Mouse (Mus musculus) G1E (cell line): ENCODE measurements around the gene Mgmt. TPM values are rescaled to one million over a fixed set of nuclear protein-coding genes. Genes with fewer than 3 reads are reported as not detected.

Source experiments
- ATAC-seq: 2 replicates; pipeline ENCODE4 v1.8.0; 2016; ENCODE audit warnings: mild to moderate bottlenecking; ENCODE audit not compliant: insufficient number of reproducible peaks, poor library complexity, low FRiP score, severe bottlenecking; ENCODE audit errors: extremely low read depth
- DNase-seq: peaks from one replicate; pipeline ENCODE4 v3.0.0; 2012; ENCODE audit warnings: low spot score
- H3K27me3 ChIP-seq: 2 replicates; pipeline ENCODE4 v1.6.1; 2012; ENCODE audit warnings: mild to moderate bottlenecking, low read length, inconsistent platforms; ENCODE audit not compliant: insufficient read depth
- H3K36me3 ChIP-seq: replicated peaks from 2 replicates; pipeline ENCODE3; 2012; ENCODE audit warnings: mild to moderate bottlenecking, inconsistent platforms
- H3K4me1 ChIP-seq: 2 replicates; pipeline ENCODE4 v1.6.1; 2012; ENCODE audit warnings: low read depth, low read length, inconsistent platforms, mixed read lengths; ENCODE audit not compliant: insufficient read depth
- H3K4me3 ChIP-seq: 2 replicates; pipeline ENCODE4 v1.5.1; 2012; ENCODE audit warnings: low read depth, mild to moderate bottlenecking, inconsistent platforms, low read length, moderate library complexity, mixed read lengths
- H3K9me3 ChIP-seq: replicated peaks from 2 replicates; pipeline ENCODE4 v1.6.1; 2012; ENCODE audit warnings: inconsistent platforms
- CTCF ChIP-seq: IDR thresholded peaks from 2 replicates; pipeline ENCODE4 v1.5.1; 2012; ENCODE audit warnings: low read depth, low read length, inconsistent platforms, mixed read lengths
- GATA1 ChIP-seq: IDR thresholded peaks from 2 replicates; pipeline ENCODE4 v1.6.1; 2012; ENCODE audit warnings: borderline replicate concordance, low read length, inconsistent platforms, mixed read lengths
- GATA2 ChIP-seq: IDR thresholded peaks from 2 replicates; pipeline ENCODE4 v1.6.1; 2012; ENCODE audit warnings: low read depth, low read length, inconsistent platforms, borderline replicate concordance
- POLR2AphosphoS5 ChIP-seq: IDR thresholded peaks from 2 replicates; pipeline ENCODE4 v1.6.1; 2012; ENCODE audit warnings: low read depth, low read length, inconsistent platforms; ENCODE audit not compliant: insufficient replicate concordance
- TAL1 ChIP-seq: conservative IDR thresholded peaks from 2 replicates; pipeline ENCODE4 v1.6.1; 2012; ENCODE audit warnings: low read depth, low read length, inconsistent platforms, mixed read lengths
- polyA plus RNA-seq: library from polyadenylated mRNA; stranded (reverse); fragments of >175 nt; gene quantifications from 2 replicates; pipeline ENCODE4 v1.2.3, GENCODE M21; 2012
- total RNA-seq, 2 experiments: library from RNA; stranded (forward) in 1 of 2; stranded (reverse) in 1 of 2; fragments of 200-1000 nt in 1 of 2; fragments of >200 nt in 1 of 2; fragmentation: Nextera tagmentation in 1 of 2; gene quantifications; 2 replicates each; pipeline ENCODE4 v1.2.3; 2014 to 2017

Gene Mgmt
- total and polyA plus RNA-seq, 3 experiments, result 1.1 to 2.2 (median 2.2) TPM

GRCm38 (mm10) chr7:136924610-136925260 is 30.3 kb downstream of the Mgmt start:
- ATAC-seq, result no peak
- H3K4me1 ChIP-seq, result no peaks in the 10 kb centered on the region
- TF ChIP-seq TAL1 (no peak), POLR2AphosphoS5 (no peak), GATA1 (no peak), GATA2 (no peak), CTCF (no peak)
- no peaks in the 10 kb centered on the region for H3K27me3 ChIP-seq
- H3K36me3 ChIP-seq, result peaks cover 18% of the 10 kb centered on the region
- H3K4me3 ChIP-seq, result no peak overlapping the region
- no peak for DNase-seq
- H3K9me3 ChIP-seq, result peaks cover 21% of the 10 kb centered on the region

- Histone ChIP-seq H3K4me1 (no peaks in the 10 kb centered on the region), H3K9me3 (peaks cover 25% of the 10 kb centered on the region), H3K36me3 (peaks cover 19% of the 10 kb centered on the region), H3K27me3 (no peaks in the 10 kb centered on the region), H3K4me3 (no peak overlapping the region)
- ATAC-seq, result no peak
- no peak for TF ChIP-seq POLR2AphosphoS5
- TF ChIP-seq CTCF, result no peak
- TF ChIP-seq GATA1, result no peak
- no peak for TF ChIP-seq TAL1
- TF ChIP-seq GATA2, result no peak
- no peak for DNase-seq
Measured at GRCm38 (mm10) chr7:136926178-136926577, 31.8 kb downstream of the Mgmt start.

DNA sequence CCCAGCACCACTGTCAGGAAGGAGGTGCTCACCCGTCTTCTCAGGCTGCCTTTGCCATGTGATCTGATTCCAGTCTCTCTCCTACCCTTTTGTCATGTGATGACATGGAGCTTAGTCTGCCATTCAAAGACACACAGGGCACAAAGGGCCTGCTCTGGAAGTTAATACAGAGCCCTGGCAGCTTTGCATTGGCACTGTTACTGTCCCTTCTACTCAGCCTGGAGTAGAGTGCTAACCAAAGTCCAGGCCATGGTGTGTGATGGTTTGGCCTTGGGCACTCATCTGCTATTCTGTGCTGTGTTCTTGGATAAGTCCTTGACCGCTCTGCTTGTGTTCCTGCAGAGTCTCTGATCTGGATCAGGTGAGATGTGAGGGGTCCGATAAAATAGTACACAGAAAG is 36.0 kb downstream of the Mgmt start:
- TF ChIP-seq CTCF (no peak), TAL1 (no peak), POLR2AphosphoS5 (no peak), GATA2 (no peak), GATA1 (no peak)
- Histone ChIP-seq H3K4me3 (no peak overlapping the region), H3K36me3 (peaks cover 10% of the 10 kb centered on the region), H3K9me3 (peaks cover 27% of the 10 kb centered on the region), H3K4me1 (no peaks in the 10 kb centered on the region), H3K27me3 (no peaks in the 10 kb centered on the region)
- no peak for ATAC-seq
- DNase-seq, result no peak

- Histone ChIP-seq H3K4me3 (no peak overlapping the region), H3K9me3 (peaks cover 42% of the 10 kb centered on the region), H3K27me3 (no peaks in the 10 kb centered on the region), H3K4me1 (no peaks in the 10 kb centered on the region), H3K36me3 (peaks cover 13% of the 10 kb centered on the region)
- no peak for DNase-seq
- TF ChIP-seq GATA1, result no peak
- no peak for TF ChIP-seq POLR2AphosphoS5
- no peak for TF ChIP-seq TAL1
- TF ChIP-seq CTCF, result no peak
- TF ChIP-seq GATA2, result no peak
- ATAC-seq, result no peak
Measured at GRCm38 (mm10) chr7:136933367-136933766, 39.0 kb downstream of the Mgmt start.

DNA sequence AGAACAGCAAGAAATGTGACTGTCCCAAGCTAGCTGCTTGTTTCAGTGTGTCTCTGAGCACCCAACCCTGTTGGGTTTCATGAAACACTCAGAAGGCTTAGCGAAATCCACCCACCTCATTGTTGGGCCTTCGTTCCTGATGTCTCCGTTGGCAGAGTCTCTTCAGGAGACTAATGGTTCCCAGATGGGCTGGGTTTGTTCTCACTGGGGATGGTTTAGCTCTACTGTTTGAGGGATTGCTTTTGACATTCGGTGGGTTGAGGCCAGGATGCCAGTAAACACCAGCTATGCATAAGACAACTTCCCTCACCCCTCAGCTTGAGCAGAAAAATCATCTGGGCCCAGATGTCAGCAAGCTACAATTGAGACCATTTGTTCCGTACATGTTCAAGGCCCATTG is 39.9 kb downstream of the Mgmt start:
- TF ChIP-seq CTCF (no peak), GATA2 (no peak), GATA1 (no peak), TAL1 (no peak), POLR2AphosphoS5 (no peak)
- Histone ChIP-seq H3K27me3 (no peaks in the 10 kb centered on the region), H3K9me3 (peaks cover 45% of the 10 kb centered on the region), H3K4me1 (no peaks in the 10 kb centered on the region), H3K36me3 (peaks cover 9% of the 10 kb centered on the region), H3K4me3 (no peak overlapping the region)
- ATAC-seq (no peak), DNase-seq (no peak)

- ATAC-seq (no peak), DNase-seq (no peak)
- no peaks in the 10 kb centered on the region for H3K4me1 ChIP-seq
- no peak overlapping the region for H3K4me3 ChIP-seq
- H3K27me3 ChIP-seq, result no peaks in the 10 kb centered on the region
- TF ChIP-seq GATA1, result no peak
- no peak for TF ChIP-seq POLR2AphosphoS5
- TF ChIP-seq GATA2, result no peak
- no peak for TF ChIP-seq TAL1
- TF ChIP-seq CTCF, result no peak
- H3K36me3 ChIP-seq, result peaks cover 8% of the 10 kb centered on the region
- peaks cover 47% of the 10 kb centered on the region for H3K9me3 ChIP-seq
Measured at GRCm38 (mm10) chr7:136934784-136935183, 40.4 kb downstream of the Mgmt start.

GRCm38 (mm10) chr7:136938371-136938770 is 44.0 kb downstream of the Mgmt start:
- no peak for TF ChIP-seq TAL1
- no peak for TF ChIP-seq POLR2AphosphoS5
- TF ChIP-seq GATA2, result no peak
- no peak for TF ChIP-seq GATA1
- no peak for TF ChIP-seq CTCF
- Histone ChIP-seq H3K4me3 (no peak overlapping the region), H3K27me3 (no peaks in the 10 kb centered on the region), H3K4me1 (no peaks in the 10 kb centered on the region), H3K36me3 (peaks cover 3% of the 10 kb centered on the region), H3K9me3 (peaks cover 51% of the 10 kb centered on the region)
- ATAC-seq, result no peak
- DNase-seq, result no peak
